Mouse (Mus musculus) midbrain, embryonic 12.5 days (tissue): ENCODE results near the gene Arid1a. TPM values are rescaled to one million over a fixed set of nuclear protein-coding genes. Genes with fewer than 3 reads are reported as not detected.
A peak's percentile ranks its signal among the peaks of the same experiment; 100 is the strongest.

Experiments
- ATAC-seq: fragments of 200-750 bp; cut with Nextera tagmentation; 2 replicates; pipeline ENCODE4 v1.8.0; 2017; ENCODE audit warnings: low read depth, moderate TSS enrichment, moderate library complexity; ENCODE audit not compliant: low FRiP score
- H3K27ac ChIP-seq: fragments of 300-500 bp; sonication (generic); replicated peaks from 2 replicates; pipeline ENCODE4 v1.5.1; 2016; ENCODE audit warnings: mild to moderate bottlenecking
- H3K27me3 ChIP-seq: fragments of 300-500 bp; sonication (generic); 2 replicates; pipeline ENCODE4 v1.6.1; 2016; ENCODE audit warnings: mild to moderate bottlenecking
- H3K36me3 ChIP-seq: fragments of 300-500 bp; sonication (generic); 2 replicates; pipeline ENCODE4 v1.6.1; 2016
- H3K4me1 ChIP-seq: fragments of 300-500 bp; sonication (generic); 2 replicates; pipeline ENCODE4 v1.6.1; 2016
- H3K4me2 ChIP-seq: fragments of 300-500 bp; sonication (generic); replicated peaks from 2 replicates; pipeline ENCODE4 v1.6.1; 2016; ENCODE audit warnings: mild to moderate bottlenecking, moderate library complexity
- H3K4me3 ChIP-seq: fragments of 300-500 bp; sonication (generic); 2 replicates; pipeline ENCODE4 v1.5.1; 2016; ENCODE audit warnings: mild to moderate bottlenecking
- H3K9ac ChIP-seq: fragments of 300-500 bp; sonication (generic); replicated peaks from 2 replicates; pipeline ENCODE4 v1.6.1; 2016; ENCODE audit warnings: mild to moderate bottlenecking, moderate library complexity
- H3K9me3 ChIP-seq: fragments of 300-500 bp; sonication (generic); 2 replicates; pipeline ENCODE4 v1.6.1; 2016; ENCODE audit warnings: mild to moderate bottlenecking
- WGBS: fragments of 180-500 bp; shearing (Covaris S2); methylation state at CpG from one replicate; pipeline ENCODE4 v1.1.7; 2016; 5-methylcytosine and 5-hydroxymethylcytosine counted together
- polyA plus RNA-seq: library from polyadenylated mRNA; unstranded; fragments of >200 nt; fragmentation: Nextera tagmentation; extraction: Ambion mirVana; gene quantifications from 2 replicates; pipeline ENCODE4 v1.2.1, GENCODE M21; 2016

The Arid1a gene
- polyA plus RNA-seq, 1 experiment from 2014 or later: 47.7 TPM

GRCm38 (mm10) chr4:133754871-133755765 lies 1.5 kb downstream of the Arid1a start:
- peaks cover 26% of the 10 kb centered on the region for H3K4me1 ChIP-seq
- no peak for ATAC-seq
- WGBS: 7% methylated on average over 10 of the region's 10 CpGs
- no peaks in the 10 kb centered on the region for H3K27me3 ChIP-seq
- H3K9ac ChIP-seq: peak overlapping the region; percentile 100
- peak overlapping the region; percentile 100 for H3K27ac ChIP-seq
- H3K36me3 ChIP-seq: no peaks in the 10 kb centered on the region
- H3K9me3 ChIP-seq: no peaks in the 10 kb centered on the region
- H3K4me2 ChIP-seq: peak overlapping the region; percentile 96
- peak overlapping the region; percentile 100 for H3K4me3 ChIP-seq

DNA sequence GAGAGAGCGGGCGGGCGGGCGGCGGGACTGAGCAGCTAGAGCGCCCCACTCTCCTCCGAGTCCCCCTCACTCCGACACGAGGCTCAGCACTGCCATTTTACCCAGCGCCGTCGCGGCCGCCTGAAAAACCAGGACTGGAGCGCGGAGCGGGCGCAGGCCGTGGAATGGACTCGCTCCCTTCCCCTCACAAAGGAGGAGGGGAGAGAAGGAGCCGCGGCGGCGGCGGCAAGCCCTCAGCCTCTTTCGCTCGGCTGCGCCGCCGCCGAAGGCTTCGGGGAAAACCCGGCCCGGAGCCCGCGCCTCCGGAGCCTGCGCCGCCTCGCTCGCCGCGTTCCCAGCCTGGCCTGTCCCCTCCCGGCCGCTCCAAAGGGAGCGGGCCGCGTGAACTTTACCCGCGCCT lies 2.3 kb downstream of the Arid1a start:
- peak overlapping the region; percentile 100 for H3K4me3 ChIP-seq
- peaks cover 34% of the 10 kb centered on the region for H3K4me1 ChIP-seq
- peak overlapping the region; percentile 100 for H3K9ac ChIP-seq
- peak overlapping the region; percentile 96 for H3K4me2 ChIP-seq
- no peaks in the 10 kb centered on the region for H3K27me3 ChIP-seq
- H3K36me3 ChIP-seq: peaks cover 4% of the 10 kb centered on the region; the same call in 1 of the 2 replicates
- ATAC-seq: peak; percentile 79
- H3K9me3 ChIP-seq: no peaks in the 10 kb centered on the region
- H3K27ac ChIP-seq: peak overlapping the region; percentile 100
- WGBS: 0% methylated on average over 35 of the region's 50 CpGs

GRCm38 (mm10) chr4:133753375-133754190 lies 3.0 kb downstream of the Arid1a start:
- peaks cover 41% of the 10 kb centered on the region for H3K4me1 ChIP-seq
- ATAC-seq: peak; percentile 61
- H3K27ac ChIP-seq: peak overlapping the region; percentile 100
- 1% methylated on average over 32 of the region's 99 CpGs for WGBS
- H3K4me2 ChIP-seq: peak overlapping the region; percentile 96
- peaks cover 8% of the 10 kb centered on the region; the same call in 1 of the 2 replicates for H3K36me3 ChIP-seq
- no peaks in the 10 kb centered on the region for H3K9me3 ChIP-seq
- H3K4me3 ChIP-seq: peak overlapping the region; percentile 100
- H3K27me3 ChIP-seq: no peaks in the 10 kb centered on the region
- peak overlapping the region; percentile 100 for H3K9ac ChIP-seq

GRCm38 (mm10) chr4:133752449-133753374 lies 3.9 kb downstream of the Arid1a start:
- ATAC-seq: no peak
- Histone ChIP-seq H3K27ac (peak overlapping the region; percentile 100), H3K4me1 (peaks cover 49% of the 10 kb centered on the region), H3K4me3 (peak overlapping the region; percentile 100), H3K9me3 (no peaks in the 10 kb centered on the region), H3K4me2 (peak overlapping the region; percentile 96), H3K36me3 (peaks cover 10% of the 10 kb centered on the region), H3K27me3 (no peaks in the 10 kb centered on the region), H3K9ac (peak overlapping the region; percentile 100)
- WGBS: under 1% methylated on average over 75 of the region's 121 CpGs

- WGBS: under 1% methylated on average over 31 of the region's 31 CpGs
- Histone ChIP-seq H3K36me3 (peaks cover 11% of the 10 kb centered on the region), H3K9me3 (no peaks in the 10 kb centered on the region), H3K4me1 (peaks cover 52% of the 10 kb centered on the region), H3K27me3 (no peaks in the 10 kb centered on the region), H3K27ac (peak overlapping the region; percentile 100), H3K9ac (peak overlapping the region; percentile 100), H3K4me3 (peak overlapping the region; percentile 100), H3K4me2 (peak overlapping the region; percentile 96)
- no peak for ATAC-seq
These were observed 4.8 kb downstream of the Arid1a start for GRCm38 (mm10) chr4:133751521-133752448.

DNA sequence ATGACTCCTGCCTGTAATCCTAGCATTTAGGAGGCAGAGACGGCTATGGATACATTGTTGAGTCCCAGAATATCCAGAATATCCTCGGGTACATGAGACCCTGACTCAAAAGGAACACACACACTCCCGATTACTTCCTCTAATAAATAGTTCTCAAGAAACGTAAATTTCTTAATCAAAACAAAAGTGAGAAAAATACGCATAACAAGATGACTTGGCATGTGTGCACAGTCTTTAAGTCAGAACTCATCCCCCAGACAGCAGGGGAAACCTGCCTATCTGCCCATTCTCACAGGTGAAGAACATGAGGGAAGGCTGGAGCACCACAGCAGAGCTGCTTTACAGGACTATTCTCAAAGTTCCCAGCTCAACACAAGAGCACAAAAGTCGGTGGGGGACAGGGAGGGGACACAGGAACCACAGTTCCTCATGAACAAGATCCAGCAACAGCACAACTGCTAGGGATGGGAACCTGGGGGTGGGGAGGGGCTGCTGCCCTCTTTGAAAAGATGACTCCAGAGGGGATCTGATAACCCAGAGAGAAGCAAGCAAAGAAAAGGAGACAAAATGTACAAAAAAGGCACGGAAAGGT lies 6.3 kb downstream of the Arid1a start:
- H3K4me3 ChIP-seq: peak overlapping the region; percentile 100
- H3K27me3 ChIP-seq: no peaks in the 10 kb centered on the region
- H3K27ac ChIP-seq: no peak overlapping the region
- ATAC-seq: no peak
- WGBS: 51% methylated on average over 7 of the region's 7 CpGs
- H3K4me1 ChIP-seq: peaks cover 49% of the 10 kb centered on the region
- peak overlapping the region; percentile 100 for H3K9ac ChIP-seq
- H3K4me2 ChIP-seq: peak overlapping the region; percentile 96
- H3K36me3 ChIP-seq: peaks cover 12% of the 10 kb centered on the region
- H3K9me3 ChIP-seq: no peaks in the 10 kb centered on the region

GRCm38 (mm10) chr4:133735282-133735681 lies 21.3 kb downstream of the Arid1a start:
- Histone ChIP-seq H3K4me2 (no peak overlapping the region), H3K36me3 (peaks cover 22% of the 10 kb centered on the region), H3K9ac (no peak overlapping the region; the same call in 1 of the 2 replicates), H3K27ac (no peak overlapping the region), H3K4me1 (peaks cover 53% of the 10 kb centered on the region), H3K27me3 (no peaks in the 10 kb centered on the region), H3K9me3 (no peaks in the 10 kb centered on the region), H3K4me3 (no peak overlapping the region)
- no peak for ATAC-seq
- WGBS: 86% methylated on average over 3 of the region's 3 CpGs

GRCm38 (mm10) chr4:133730122-133730521 lies 26.4 kb downstream of the Arid1a start:
- Histone ChIP-seq H3K9ac (peak overlapping the region; percentile 17), H3K4me3 (peak overlapping the region; percentile 31; the same call in 1 of the 2 replicates), H3K36me3 (peaks cover 5% of the 10 kb centered on the region; the same call in 1 of the 2 replicates), H3K27me3 (no peaks in the 10 kb centered on the region), H3K4me2 (peak overlapping the region; percentile 46), H3K9me3 (no peaks in the 10 kb centered on the region), H3K4me1 (peaks cover 89% of the 10 kb centered on the region), H3K27ac (peak overlapping the region; percentile 92)
- ATAC-seq: peak; percentile 44

- no peaks in the 10 kb centered on the region for H3K36me3 ChIP-seq
- whole genome bisulfite sequencing: 5% methylated on average over 16 of the region's 16 CpGs
- peaks cover 84% of the 10 kb centered on the region for H3K4me1 ChIP-seq
- H3K4me2 ChIP-seq: peak overlapping the region; percentile 46
- H3K27ac ChIP-seq: peak overlapping the region; percentile 92
- peak overlapping the region; percentile 31 for H3K4me3 ChIP-seq
- no peaks in the 10 kb centered on the region for H3K27me3 ChIP-seq
- ATAC-seq: peak; percentile 90
- H3K9ac ChIP-seq: peak overlapping the region; percentile 17; the same call in 1 of the 2 replicates
- H3K9me3 ChIP-seq: no peaks in the 10 kb centered on the region
These were observed 27.0 kb downstream of the Arid1a start for GRCm38 (mm10) chr4:133729541-133730093.

GRCm38 (mm10) chr4:133729007-133729406 lies 27.6 kb downstream of the Arid1a start:
- peak overlapping the region; percentile 46 for H3K4me2 ChIP-seq
- H3K27ac ChIP-seq: peak overlapping the region; percentile 92
- H3K9me3 ChIP-seq: no peaks in the 10 kb centered on the region
- no peaks in the 10 kb centered on the region for H3K27me3 ChIP-seq
- no peak overlapping the region for H3K9ac ChIP-seq
- 82% methylated on average over 6 of the region's 6 CpGs for WGBS
- no peak overlapping the region for H3K4me3 ChIP-seq
- peaks cover 78% of the 10 kb centered on the region for H3K4me1 ChIP-seq
- no peaks in the 10 kb centered on the region for H3K36me3 ChIP-seq
- ATAC-seq: no peak
